In the genomic region with DNA sequence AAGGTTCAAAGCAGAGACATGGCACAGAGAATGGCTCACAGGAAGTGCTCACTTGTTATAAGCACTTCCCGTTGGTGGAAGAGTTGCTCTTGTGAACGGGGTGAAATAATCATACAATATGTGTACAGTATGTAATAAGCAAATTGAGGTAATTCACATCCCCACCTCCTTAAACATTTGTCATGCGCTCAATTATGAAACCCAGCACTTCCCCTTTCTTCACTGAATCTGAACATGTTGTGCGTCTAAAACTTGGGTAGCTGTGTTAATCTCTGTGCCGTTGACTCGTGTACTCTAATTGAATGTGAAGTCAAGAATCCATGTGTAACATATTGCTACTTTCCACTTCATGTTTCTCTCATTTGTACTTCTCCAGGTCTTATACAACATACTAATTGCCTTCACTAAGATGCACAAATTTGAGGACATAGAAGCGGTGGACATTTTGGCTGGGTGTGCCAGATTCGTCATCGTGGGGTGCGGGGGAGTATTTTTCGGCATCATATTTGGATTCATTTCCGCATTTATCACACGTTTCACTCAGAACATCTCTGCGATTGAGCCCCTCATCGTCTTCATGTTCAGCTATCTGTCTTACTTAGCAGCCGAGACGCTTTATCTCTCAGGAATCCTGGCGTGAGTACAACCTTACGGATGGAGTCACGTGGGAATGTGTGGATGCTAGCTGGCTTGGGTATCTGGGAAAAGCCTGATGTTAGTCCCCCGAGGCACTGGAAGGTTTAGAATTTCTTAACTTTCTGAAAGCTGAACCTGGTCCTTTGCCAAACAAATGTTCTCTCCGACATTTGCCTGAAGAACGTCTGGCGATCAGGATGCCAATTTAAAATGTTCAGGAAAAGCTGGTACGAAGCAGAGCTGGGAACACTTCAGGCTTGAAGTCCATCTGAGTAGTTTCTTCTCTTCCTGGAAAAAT, we compare ENCODE assay signal across 7 mouse cellular contexts. TPM values are rescaled to one million over a fixed set of nuclear protein-coding genes. Genes with fewer than 3 reads are reported as not detected.
A peak's percentile ranks its signal among the peaks of the same experiment; 100 is the strongest.
DNase-seq lines count a peak whose midpoint lies in the region; ATAC-seq lines count a peak whose summit lies in the region.

No protein-coding gene starts in this region.

- no peak for ATAC-seq in activated CD4-positive, CD25-positive, alpha-beta regulatory T cell, adult 4 months

- peak; percentile 5 to 25 for DNase-seq in lung, adult 18-20 months
- no peak for DNase-seq in lung, postnatal 10 days
- DNase-seq in fibroblast of lung, adult 2 months (ENCODE audit: low read depth): peak; percentile 40
- DNase-seq in layer of hippocampus, adult 9-11 months: peak; percentile 79
- peak; percentile 32 for DNase-seq in skeletal muscle tissue, adult 2 months (ENCODE audit: low read depth, low spot score)
- no peak for DNase-seq in cerebellum, postnatal 36 days

RNA-seq across cellular contexts. Expression of a gene that starts 20.8 kb away (rescaled TPM):
- not detected for polyA plus RNA-seq in activated CD4-positive, CD25-positive, alpha-beta regulatory T cell, adult 4 months (2017; shearing (Covaris generic))

Comparison
In these comparisons a context has a peak if more than half of its experiments do, and no peak if none do; other contexts are left out.
1. DNase-seq: peak in lung, adult 18-20 months (2 of 2), fibroblast of lung, adult 2 months (single experiment), layer of hippocampus, adult 9-11 months (single experiment) and skeletal muscle tissue, adult 2 months (single experiment); none in lung, postnatal 10 days (single experiment) and cerebellum, postnatal 36 days (0 of 2).